15 mouse cellular contexts compared by ENCODE assay signal in the genomic region with DNA sequence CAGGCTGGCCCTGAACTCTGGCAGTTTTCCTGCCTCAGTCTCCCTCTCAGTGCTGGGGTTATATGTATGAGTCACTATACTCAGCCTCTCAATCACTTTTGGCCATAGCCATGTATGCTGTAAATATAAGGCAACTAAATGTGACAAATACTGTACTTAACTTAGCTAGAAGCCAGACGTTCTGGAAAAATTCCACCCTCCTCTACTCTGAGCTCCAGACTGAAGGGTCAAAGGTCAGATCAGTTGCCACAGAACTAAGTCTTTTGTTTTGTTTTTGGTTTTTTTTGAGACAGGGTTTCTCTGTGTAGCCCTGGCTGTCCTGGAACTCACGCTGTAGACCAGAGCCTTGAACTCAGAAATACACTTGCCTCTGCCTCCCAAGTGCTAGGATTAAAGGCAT.
"Had no signal": no experiment of that assay in that cellular context is flagged by ENCODE, and none has a peak within 500 bp of the region (broad histone marks: within the 10 kb centered on the region; RNA-seq: fewer than 3 reads in every experiment).

No protein-coding gene starts in this region.

- H3K36me3 ChIP-seq: hindbrain, embryonic 15.5 days; limb, embryonic 13.5 days; midbrain, embryonic 12.5 days had no signal

- H3K4me1 ChIP-seq: hindbrain, embryonic 15.5 days had no signal

- H3K27ac ChIP-seq: hindbrain, embryonic 15.5 days; limb, embryonic 13.5 days; midbrain, embryonic 12.5 days had no signal

- H3K4me2 ChIP-seq: hindbrain, embryonic 15.5 days; limb, embryonic 13.5 days; midbrain, embryonic 12.5 days had no signal

- H3K27me3 ChIP-seq: hindbrain, embryonic 15.5 days; limb, embryonic 13.5 days had no signal

- H3K4me3 ChIP-seq: hindbrain, embryonic 15.5 days; limb, embryonic 13.5 days; megakaryocyte, embryonic 14.5 days; midbrain, embryonic 12.5 days had no signal

- ATAC-seq: intestine, embryonic 16.5 days had no signal

- H3K9me3 ChIP-seq: hindbrain, embryonic 15.5 days; limb, embryonic 13.5 days; megakaryocyte, embryonic 14.5 days; midbrain, embryonic 12.5 days had no signal

- DNase-seq: kidney, adult 9 months; kidney, postnatal 14 days; left cerebral cortex, postnatal 4 days; lung, adult 18-20 months; lung, postnatal 10 days; lung, postnatal 4 days; right cerebral cortex, adult 18-20 months; right cerebral cortex, postnatal 25 days; thymus, adult 18-20 months; thymus, postnatal 14 days had no signal

- H3K9ac ChIP-seq: hindbrain, embryonic 15.5 days; limb, embryonic 13.5 days; midbrain, embryonic 12.5 days had no signal
